Mouse (Mus musculus) limb, embryonic 15.5 days (tissue): ENCODE measurements at regions not wholly inside any gene's neighbourhood (a gene's known extent, or its start where the extent isn't known, plus 50 kb on each side); places are given as distances from the start of the nearest gene placed in this dataset.
A peak's percentile ranks its signal among the peaks of the same experiment; 100 is the strongest.

ENCODE experiments used
- ATAC-seq: fragments of 200-750 bp; cut with Nextera tagmentation; 2 replicates; pipeline ENCODE4 v1.8.0; 2017; ENCODE audit warnings: low read depth, moderate TSS enrichment; ENCODE audit not compliant: insufficient number of reproducible peaks, low FRiP score, low TSS enrichment
- H3K27ac ChIP-seq: fragments of 300-500 bp; sonication (generic); 2 replicates; pipeline ENCODE4 v1.5.1; 2015; ENCODE audit warnings: moderate library complexity, mild to moderate bottlenecking, inconsistent platforms
- H3K27me3 ChIP-seq: fragments of 300-500 bp; sonication (generic); 2 replicates; pipeline ENCODE4 v1.6.1; 2015; ENCODE audit warnings: inconsistent platforms
- H3K36me3 ChIP-seq: fragments of 300-500 bp; sonication (generic); 2 replicates; pipeline ENCODE4 v1.6.1; 2015; ENCODE audit warnings: inconsistent platforms
- H3K4me1 ChIP-seq: fragments of 300-500 bp; sonication (generic); 2 replicates; pipeline ENCODE4 v1.6.1; 2015; ENCODE audit warnings: inconsistent platforms
- H3K4me2 ChIP-seq: fragments of 300-500 bp; sonication (generic); 2 replicates; pipeline ENCODE4 v1.6.1; 2015; ENCODE audit warnings: mild to moderate bottlenecking, inconsistent platforms
- H3K4me3 ChIP-seq: fragments of 300-500 bp; sonication (generic); 2 replicates; pipeline ENCODE4 v1.5.1; 2015; ENCODE audit warnings: mild to moderate bottlenecking, inconsistent platforms
- H3K9ac ChIP-seq: fragments of 300-500 bp; sonication (generic); 2 replicates; pipeline ENCODE4 v1.6.1; 2015; ENCODE audit warnings: inconsistent platforms
- H3K9me3 ChIP-seq: fragments of 300-500 bp; sonication (generic); 2 replicates; pipeline ENCODE4 v1.6.1; 2016; ENCODE audit warnings: inconsistent platforms
- WGBS: fragments of 180-500 bp; shearing (Covaris S2); methylation state at CpG from one replicate; pipeline ENCODE4 v1.1.7; 2015; 5-methylcytosine and 5-hydroxymethylcytosine counted together

GRCm38 (mm10) chr6:127336681-127337397 is 109.8 kb upstream of the Parp11 start:
- Histone ChIP-seq H3K27ac (peak overlapping the region; percentile 74), H3K9me3 (no peaks in the 10 kb centered on the region), H3K4me3 (no peak overlapping the region), H3K9ac (no peak overlapping the region), H3K4me1 (peaks cover 34% of the 10 kb centered on the region), H3K27me3 (no peaks in the 10 kb centered on the region), H3K36me3 (no peaks in the 10 kb centered on the region), H3K4me2 (peak overlapping the region; percentile 19; the same call in 1 of the 2 replicates)
- WGBS: 23% methylated on average over 15 of the region's 15 CpGs
- no peak for ATAC-seq

- Histone ChIP-seq H3K4me1 (peaks cover 34% of the 10 kb centered on the region), H3K9ac (no peak overlapping the region), H3K4me2 (peak overlapping the region; percentile 19; the same call in 1 of the 2 replicates), H3K9me3 (no peaks in the 10 kb centered on the region), H3K27ac (peak overlapping the region; percentile 74), H3K36me3 (no peaks in the 10 kb centered on the region), H3K27me3 (no peaks in the 10 kb centered on the region), H3K4me3 (no peak overlapping the region)
- WGBS: 17% methylated on average over 15 of the region's 15 CpGs
- ATAC-seq: no peak
Measured at GRCm38 (mm10) chr6:127337398-127337871, 109.2 kb upstream of the Parp11 start.

- Histone ChIP-seq H3K27ac (no peak overlapping the region), H3K9ac (no peak overlapping the region), H3K4me1 (peaks cover 34% of the 10 kb centered on the region), H3K4me3 (no peak overlapping the region), H3K27me3 (no peaks in the 10 kb centered on the region), H3K4me2 (no peak overlapping the region), H3K9me3 (no peaks in the 10 kb centered on the region), H3K36me3 (no peaks in the 10 kb centered on the region)
- 19% methylated on average over 6 of the region's 6 CpGs for WGBS
- ATAC-seq: no peak
Measured at GRCm38 (mm10) chr6:127338412-127338811, 108.2 kb upstream of the Parp11 start.

- no peak overlapping the region for H3K27ac ChIP-seq
- WGBS: 94% methylated on average over 3 of the region's 3 CpGs
- no peak overlapping the region for H3K4me2 ChIP-seq
- no peak overlapping the region for H3K9ac ChIP-seq
- no peaks in the 10 kb centered on the region for H3K9me3 ChIP-seq
- H3K4me1 ChIP-seq: peaks cover 18% of the 10 kb centered on the region
- H3K4me3 ChIP-seq: no peak overlapping the region
- no peak for ATAC-seq
- H3K27me3 ChIP-seq: 0 out of 2 replicates have a peak, but pooled peaks cover 3% of the 10 kb centered on the region
- no peaks in the 10 kb centered on the region for H3K36me3 ChIP-seq
Measured at GRCm38 (mm10) chr6:127341604-127342003, 105.0 kb upstream of the Parp11 start.

GRCm38 (mm10) chr6:127348770-127349409 is 97.8 kb upstream of the Parp11 start:
- H3K27me3 ChIP-seq: 0 out of 2 replicates have a peak, but pooled peaks cover 3% of the 10 kb centered on the region
- no peak overlapping the region for H3K9ac ChIP-seq
- 75% methylated on average over 9 of the region's 9 CpGs for WGBS
- H3K36me3 ChIP-seq: no peaks in the 10 kb centered on the region
- H3K9me3 ChIP-seq: no peaks in the 10 kb centered on the region
- no peak overlapping the region for H3K4me2 ChIP-seq
- no peak overlapping the region for H3K27ac ChIP-seq
- no peak overlapping the region for H3K4me3 ChIP-seq
- H3K4me1 ChIP-seq: 0 out of 2 replicates have a peak, but pooled peaks cover 4% of the 10 kb centered on the region
- ATAC-seq: no peak

- no peak overlapping the region for H3K27ac ChIP-seq
- WGBS: 43% methylated on average over 12 of the region's 12 CpGs
- no peak for ATAC-seq
- H3K4me1 ChIP-seq: 0 out of 2 replicates have a peak, but pooled peaks cover 4% of the 10 kb centered on the region
- no peak overlapping the region for H3K4me3 ChIP-seq
- no peaks in the 10 kb centered on the region for H3K36me3 ChIP-seq
- H3K27me3 ChIP-seq: 0 out of 2 replicates have a peak, but pooled peaks cover 3% of the 10 kb centered on the region
- H3K9ac ChIP-seq: no peak overlapping the region
- no peaks in the 10 kb centered on the region for H3K9me3 ChIP-seq
- H3K4me2 ChIP-seq: no peak overlapping the region
Measured at GRCm38 (mm10) chr6:127349479-127350110, 97.0 kb upstream of the Parp11 start.

GRCm38 (mm10) chr6:127351691-127352090 is 94.9 kb upstream of the Parp11 start:
- WGBS: 86% methylated on average over 5 of the region's 5 CpGs
- no peak overlapping the region for H3K4me2 ChIP-seq

GRCm38 (mm10) chr6:127355112-127355511 is 91.5 kb upstream of the Parp11 start:
- Histone ChIP-seq H3K9ac (no peak overlapping the region), H3K4me2 (no peak overlapping the region), H3K36me3 (no peaks in the 10 kb centered on the region), H3K27ac (no peak overlapping the region), H3K4me1 (peaks cover 8% of the 10 kb centered on the region; the same call in 1 of the 2 replicates), H3K27me3 (no peaks in the 10 kb centered on the region), H3K9me3 (no peaks in the 10 kb centered on the region), H3K4me3 (no peak overlapping the region)
- no peak for ATAC-seq
- 66% methylated on average over 6 of the region's 6 CpGs for WGBS

More at GRCm38 (mm10) chr6:127351691-127352090, 94.9 kb upstream of the Parp11 start:
- no peak overlapping the region for H3K4me3 ChIP-seq
- H3K27me3 ChIP-seq: no peaks in the 10 kb centered on the region
- H3K27ac ChIP-seq: no peak overlapping the region
- no peak for ATAC-seq
- H3K4me1 ChIP-seq: 0 out of 2 replicates have a peak, but pooled peaks cover 4% of the 10 kb centered on the region
- no peaks in the 10 kb centered on the region for H3K36me3 ChIP-seq
- H3K9ac ChIP-seq: no peak overlapping the region
- H3K9me3 ChIP-seq: no peaks in the 10 kb centered on the region

GRCm38 (mm10) chr6:127356442-127356841 is 90.2 kb upstream of the Parp11 start:
- Histone ChIP-seq H3K9me3 (no peaks in the 10 kb centered on the region), H3K27me3 (no peaks in the 10 kb centered on the region), H3K4me3 (no peak overlapping the region), H3K4me2 (no peak overlapping the region), H3K36me3 (no peaks in the 10 kb centered on the region), H3K4me1 (peaks cover 8% of the 10 kb centered on the region; the same call in 1 of the 2 replicates), H3K9ac (no peak overlapping the region), H3K27ac (no peak overlapping the region)
- 58% methylated on average over 8 of the region's 8 CpGs for WGBS
- no peak for ATAC-seq

GRCm38 (mm10) chr6:127358805-127359204 is 87.8 kb upstream of the Parp11 start:
- no peak for ATAC-seq
- no peaks in the 10 kb centered on the region for H3K36me3 ChIP-seq
- H3K4me1 ChIP-seq: peaks cover 14% of the 10 kb centered on the region
- no peak overlapping the region for H3K4me3 ChIP-seq
- no peak overlapping the region for H3K27ac ChIP-seq
- H3K9ac ChIP-seq: no peak overlapping the region
- H3K4me2 ChIP-seq: no peak overlapping the region
- H3K27me3 ChIP-seq: no peaks in the 10 kb centered on the region
- H3K9me3 ChIP-seq: no peaks in the 10 kb centered on the region
- 61% methylated on average over 5 of the region's 5 CpGs for WGBS

- Histone ChIP-seq H3K9me3 (no peaks in the 10 kb centered on the region), H3K4me3 (no peak overlapping the region), H3K27ac (no peak overlapping the region), H3K4me2 (no peak overlapping the region), H3K4me1 (peaks cover 14% of the 10 kb centered on the region), H3K36me3 (no peaks in the 10 kb centered on the region), H3K27me3 (peaks cover 1% of the 10 kb centered on the region; the same call in 1 of the 2 replicates), H3K9ac (no peak overlapping the region)
- ATAC-seq: no peak
- 32% methylated on average over 9 of the region's 9 CpGs for WGBS
Measured at GRCm38 (mm10) chr6:127359391-127359874, 87.2 kb upstream of the Parp11 start.
